Comparison of ENCODE assay signal across 8 mouse cellular contexts in genomic region chr1:182489803-182490452, GRCm38 (mm10). TPM values are rescaled to one million over a fixed set of nuclear protein-coding genes. Genes with fewer than 3 reads are reported as not detected.
A peak's percentile ranks its signal among the peaks of the same experiment; 100 is the strongest.
DNase-seq lines count a peak whose midpoint lies in the region; ATAC-seq and TF ChIP-seq lines count a peak whose summit lies in the region.

No protein-coding gene starts in this region.

- H3K79me3 ChIP-seq in C2C12 (ENCODE audit: low read depth), result peaks cover 17% of the 10 kb centered on the region

- peaks cover 77% of the 10 kb centered on the region for H3K36me3 ChIP-seq in C2C12 (ENCODE audit: control insufficient read depth, insufficient read depth)
- H3K36me3 ChIP-seq in limb, embryonic 14.5 days (ENCODE audit: control insufficient read depth, insufficient read depth, low read length), result peaks cover 85% of the 10 kb centered on the region
- H3K36me3 ChIP-seq in midbrain, postnatal 0 days (ENCODE audit: insufficient read depth, low read length), result peaks cover 37% of the 10 kb centered on the region

- H3K9ac ChIP-seq in limb, embryonic 14.5 days (ENCODE audit: low read depth, low read length, severe bottlenecking), result no peak overlapping the region
- no peak overlapping the region; the same call in 1 of the 2 replicates for H3K9ac ChIP-seq in midbrain, postnatal 0 days (replicated peaks; ENCODE audit: low read length, poor library complexity, severe bottlenecking)

- ATAC-seq in limb, embryonic 14.5 days (ENCODE audit: low FRiP score, low read depth), result peak; percentile 95
- peak; percentile 94 for ATAC-seq in midbrain, postnatal 0 days (ENCODE audit: low FRiP score)

- no peaks in the 10 kb centered on the region for H3K27me3 ChIP-seq in C2C12 (ENCODE audit: control insufficient read depth, insufficient read depth, insufficient read length)
- no peaks in the 10 kb centered on the region for H3K27me3 ChIP-seq in limb, embryonic 14.5 days (ENCODE audit: control insufficient read depth, insufficient read depth, low read length)
- H3K27me3 ChIP-seq in midbrain, postnatal 0 days (ENCODE audit: insufficient read depth, low read length), result no peaks in the 10 kb centered on the region

- peak; percentile 98 for DNase-seq in brain, adult 2 months (ENCODE audit: low read depth, low spot score)
- DNase-seq in heart, adult 9 months (ENCODE audit: low spot score in 2 of 2), result peak; percentile 95 to 96
- peak; percentile 97 for DNase-seq in kidney, adult 9 months
- DNase-seq in limb, embryonic 14.5 days (ENCODE audit: low spot score), result peak; percentile 92
- peak; percentile 94 for DNase-seq in midbrain, postnatal 0 days (ENCODE audit: low spot score)
- DNase-seq in spleen, postnatal 10 days (ENCODE audit: low spot score in 2 of 2), result peak; percentile 67 to 91

- peaks cover 4% of the 10 kb centered on the region; the same call in 1 of the 2 replicates for H3K4me1 ChIP-seq in embryonic fibroblast, embryonic 13.5 days (ENCODE audit: control insufficient read depth, insufficient read depth, low read length)
- peaks cover 8% of the 10 kb centered on the region for H3K4me1 ChIP-seq in limb, embryonic 14.5 days (ENCODE audit: control insufficient read depth, insufficient read depth, low read length)
- H3K4me1 ChIP-seq in midbrain, postnatal 0 days (ENCODE audit: insufficient read depth, low read length), result no peaks in the 10 kb centered on the region

- H3ac ChIP-seq in C2C12 (ENCODE audit: control insufficient read depth, insufficient read length, low read depth), result no peak overlapping the region

- H3K4me3 ChIP-seq in C2C12 (ENCODE audit: insufficient read depth, poor library complexity, severe bottlenecking), result no peak overlapping the region
- no peak overlapping the region for H3K4me3 ChIP-seq in embryonic fibroblast, embryonic 13.5 days (ENCODE audit: insufficient read depth, low read length)
- peak overlapping the region; percentile 9; the same call in 1 of the 2 replicates for H3K4me3 ChIP-seq in limb, embryonic 14.5 days (replicated peaks; ENCODE audit: low read length)
- H3K4me3 ChIP-seq in midbrain, postnatal 0 days (ENCODE audit: low read depth, low read length), result no peak overlapping the region

- peak overlapping the region; percentile 43 for H3K4me2 ChIP-seq in limb, embryonic 14.5 days (replicated peaks; ENCODE audit: low read depth, low read length, severe bottlenecking)
- H3K4me2 ChIP-seq in midbrain, postnatal 0 days (ENCODE audit: low read depth, low read length, poor library complexity, severe bottlenecking), result peak overlapping the region; percentile 34

- TF ChIP-seq CTCF in C2C12 (IDR thresholded peaks at IDR 0.05; ENCODE audit: control insufficient read depth, insufficient read depth, insufficient read length), result peak; percentile 91
- TF ChIP-seq CTCF in embryonic fibroblast, embryonic 13.5 days (IDR thresholded peaks at IDR 0.05; ENCODE audit: borderline replicate concordance, insufficient read depth, low read length), result peak; percentile 81
- TF ChIP-seq CTCF in midbrain, postnatal 0 days (IDR thresholded peaks at IDR 0.05), result peak; percentile 94

- H3K79me2 ChIP-seq in C2C12 (ENCODE audit: control insufficient read depth, insufficient read depth), result peaks cover 39% of the 10 kb centered on the region

- H3K9me3 ChIP-seq in limb, embryonic 14.5 days (ENCODE audit: control insufficient read depth, low read length), result no peaks in the 10 kb centered on the region
- no peaks in the 10 kb centered on the region for H3K9me3 ChIP-seq in midbrain, postnatal 0 days (ENCODE audit: low read length)

- peak overlapping the region; percentile 62 for H3K27ac ChIP-seq in embryonic fibroblast, embryonic 13.5 days (ENCODE audit: insufficient read depth, low read length)
- peak overlapping the region; percentile 10; the same call in 1 of the 2 replicates for H3K27ac ChIP-seq in limb, embryonic 14.5 days (replicated peaks; ENCODE audit: low read depth, low read length)
- H3K27ac ChIP-seq in midbrain, postnatal 0 days (ENCODE audit: low read depth, low read length), result peak overlapping the region; percentile 68

- WGBS in limb, embryonic 14.5 days, result 9% methylated on average over 21 of the region's 21 CpGs
- 10% methylated on average over 21 of the region's 21 CpGs for WGBS in midbrain, postnatal 0 days

- peak; percentile 43; the same call in 1 of the 2 replicates for TF ChIP-seq POLR2A in embryonic fibroblast, embryonic 13.5 days (IDR thresholded peaks at IDR 0.05; ENCODE audit: low read depth, low read length)
- no peak for TF ChIP-seq POLR2A in limb, embryonic 14.5 days (IDR thresholded peaks at IDR 0.05; ENCODE audit: borderline replicate concordance, extremely low read depth, insufficient read depth, insufficient read length)

TF ChIP-seq in C2C12, 6 proteins besides CTCF, POLR2A, EP300 and RAD21:
- no peak for TF ChIP-seq FOSL1 (IDR thresholded peaks at IDR 0.05; ENCODE audit: insufficient read depth, low read length, poor library complexity, severe bottlenecking)
- TF ChIP-seq USF1 (IDR thresholded peaks at IDR 0.05; ENCODE audit: low read depth), result peak; percentile 83
- TF ChIP-seq CEBPB (IDR thresholded peaks at IDR 0.05; ENCODE audit: low read depth), result no peak
- TF ChIP-seq MAX (IDR thresholded peaks at IDR 0.05), result peak; percentile 90
- TF ChIP-seq MYOD1 (IDR thresholded peaks at IDR 0.05; ENCODE audit: control insufficient read depth, insufficient read length, low read depth), result peak; percentile 30
- TF ChIP-seq MYOG (IDR thresholded peaks at IDR 0.05; ENCODE audit: control insufficient read depth, extremely low read depth, insufficient read length), result no peak

RNA-seq across cellular contexts. Expression of gene Capn2, which starts 27.5 kb away (rescaled TPM):
- 171 TPM for polyA plus RNA-seq in C2C12 (2012; fragmentation: generic; extraction: Trizol)
- polyA plus RNA-seq in embryonic fibroblast, embryonic 13.5 days (2011; ENCODE audit: insufficient read length, low read depth, missing spikeins), result 244 and 338 TPM in 2 replicates
- 76.7 and 90.5 TPM in 2 replicates for polyA plus RNA-seq in limb, embryonic 14.5 days (2012; rRNA removed)
- 119 and 126 TPM in 2 replicates for polyA plus RNA-seq in limb, embryonic 14.5 days (2014; fragmentation: Nextera tagmentation; extraction: Ambion mirVana)
- total RNA-seq in midbrain, postnatal 0 days (2014; rRNA removed), result 84.3 and 88.2 TPM in 2 replicates
- polyA plus RNA-seq in midbrain, postnatal 0 days (2015; fragmentation: Nextera tagmentation; extraction: Ambion mirVana), result 78.6 and 82.1 TPM in 2 replicates

Comparison
In these comparisons a context has a peak if more than half of its experiments do, and no peak if none do; other contexts are left out.
1. H3K27ac ChIP-seq: peak in every context shown above with its lines; median percentile 68 in midbrain, postnatal 0 days; 62 in embryonic fibroblast, embryonic 13.5 days; 10 in limb, embryonic 14.5 days.